ENCODE assay signal across 24 mouse cellular contexts in the genomic region with DNA sequence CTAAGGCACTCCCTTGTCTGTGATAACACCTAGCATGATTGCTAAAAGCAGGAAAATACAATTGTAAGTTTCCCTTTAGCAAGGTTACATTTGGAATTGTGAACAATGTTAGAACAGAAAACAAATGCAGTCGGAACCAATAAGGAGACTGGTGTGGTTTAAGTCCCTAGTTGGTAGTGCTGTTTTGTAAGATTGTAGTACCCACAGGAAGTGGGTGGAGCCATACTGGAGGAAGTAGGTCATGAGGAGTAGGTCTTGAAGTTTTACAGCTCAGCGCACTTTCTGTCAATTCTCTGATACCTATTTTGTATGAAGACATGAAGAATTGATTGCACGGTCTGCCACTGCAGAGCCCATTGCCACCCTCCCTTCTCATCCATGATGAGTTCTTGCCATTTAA.
"Had no signal": no experiment of that assay in that cellular context is flagged by ENCODE, and none has a peak within 500 bp of the region (broad histone marks: within the 10 kb centered on the region; RNA-seq: fewer than 3 reads in every experiment).

No protein-coding gene starts in this region.

- ATAC-seq: hindbrain, postnatal 0 days; intestine, embryonic 16.5 days had no signal

- H3K4me3 ChIP-seq: gastrocnemius, adult 2 months; heart, embryonic 10.5 days; heart, embryonic 12.5 days; hindbrain, embryonic 13.5 days; hindbrain, embryonic 15.5 days; layer of hippocampus, adult 2 months; left cerebral cortex, adult 2 months; limb, embryonic 10.5 days; limb, embryonic 12.5 days; liver, embryonic 13.5 days; liver, embryonic 15.5 days had no signal

- H3K9ac ChIP-seq: heart, embryonic 12.5 days; hindbrain, embryonic 13.5 days; hindbrain, embryonic 15.5 days; limb, embryonic 12.5 days; liver, embryonic 13.5 days; liver, embryonic 15.5 days had no signal

- H3K9me3 ChIP-seq: heart, embryonic 10.5 days; heart, embryonic 12.5 days; hindbrain, embryonic 13.5 days; hindbrain, embryonic 15.5 days; limb, embryonic 10.5 days; limb, embryonic 12.5 days; liver, embryonic 13.5 days; liver, embryonic 15.5 days had no signal

- H3K27me3 ChIP-seq: heart, embryonic 12.5 days; hindbrain, embryonic 13.5 days; hindbrain, embryonic 15.5 days; limb, embryonic 12.5 days; liver, embryonic 13.5 days; liver, embryonic 15.5 days had no signal

- DNase-seq: gastrocnemius, adult 2 months; gastrocnemius, postnatal 14 days; gastrocnemius, postnatal 36 days; heart, adult 18-20 months; heart, postnatal 10 days; heart, postnatal 4 days; kidney, adult 11 months; kidney, adult 2 months; kidney, postnatal 10 days; kidney, postnatal 25 days; kidney, postnatal 4 days; liver; liver, embryonic 13.5 days had no signal

- H3K27ac ChIP-seq: gastrocnemius, adult 2 months; heart, embryonic 10.5 days; hindbrain, embryonic 13.5 days; hindbrain, embryonic 15.5 days; hindbrain, postnatal 0 days; layer of hippocampus, adult 2 months; left cerebral cortex, adult 2 months; limb, embryonic 10.5 days; limb, embryonic 12.5 days; liver, embryonic 13.5 days; liver, embryonic 15.5 days had no signal

- H3K4me1 ChIP-seq: heart, embryonic 10.5 days; heart, embryonic 12.5 days; hindbrain, embryonic 13.5 days; hindbrain, embryonic 15.5 days; limb, embryonic 12.5 days; liver, embryonic 13.5 days; liver, embryonic 15.5 days had no signal

- H3K36me3 ChIP-seq: heart, embryonic 10.5 days; heart, embryonic 12.5 days; hindbrain, embryonic 13.5 days; hindbrain, embryonic 15.5 days; limb, embryonic 10.5 days; limb, embryonic 12.5 days; liver, embryonic 13.5 days; liver, embryonic 15.5 days had no signal
